Mouse (Mus musculus) urinary bladder, adult 18-20 months (tissue): ENCODE results near the gene Mybpc2.

Experiments used
- DNase-seq, 2 experiments: peaks; one replicate each; pipeline ENCODE4 v3.0.0; 2022; ENCODE audit warnings: low spot score in 2 of 2, mixed read lengths in 2 of 2

Mybpc2 gene

GRCm38 (mm10) chr7:44485572-44486195, 38.8 kb downstream of the Mybpc2 start:
- no peak for DNase-seq

GRCm38 (mm10) chr7:44484841-44485571, 39.5 kb downstream of the Mybpc2 start:
- DNase-seq: peak; percentile 40 to 55

- DNase-seq: no peak
These were observed 40.3 kb downstream of the Mybpc2 start for GRCm38 (mm10) chr7:44484109-44484508.

DNA sequence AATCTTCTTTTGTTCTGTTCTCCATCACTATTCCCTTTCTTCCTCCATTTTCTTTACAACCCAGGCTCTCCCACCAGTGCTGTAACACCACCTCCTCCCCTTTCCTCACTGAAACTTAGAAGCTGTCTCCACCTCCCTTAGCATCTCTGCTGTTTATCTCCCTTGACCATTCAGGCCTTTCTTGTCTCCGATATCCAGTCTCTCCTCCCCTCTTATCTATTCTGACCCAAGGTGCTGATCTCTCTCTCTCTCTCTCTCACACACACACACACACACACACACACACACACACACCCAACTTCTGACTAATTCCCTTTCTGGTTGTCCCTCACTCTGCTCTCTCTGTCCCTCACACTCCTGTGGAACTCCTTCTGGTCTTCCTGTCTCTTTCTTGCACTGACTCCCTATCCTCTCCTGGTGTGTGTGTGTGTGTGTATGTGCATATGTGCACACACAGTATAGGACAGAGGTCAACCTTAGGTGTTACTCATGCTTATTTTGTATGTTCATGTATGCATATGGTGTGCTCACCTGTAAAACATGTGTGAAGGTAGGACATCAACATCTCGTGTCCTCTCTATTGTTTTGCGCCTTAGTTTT, 41.5 kb downstream of the Mybpc2 start:
- no peak for DNase-seq

GRCm38 (mm10) chr7:44475046-44475614, 49.3 kb downstream of the Mybpc2 start:
- DNase-seq: no peak

GRCm38 (mm10) chr7:44474419-44474818, 50.0 kb downstream of the Mybpc2 start:
- no peak for DNase-seq

DNA sequence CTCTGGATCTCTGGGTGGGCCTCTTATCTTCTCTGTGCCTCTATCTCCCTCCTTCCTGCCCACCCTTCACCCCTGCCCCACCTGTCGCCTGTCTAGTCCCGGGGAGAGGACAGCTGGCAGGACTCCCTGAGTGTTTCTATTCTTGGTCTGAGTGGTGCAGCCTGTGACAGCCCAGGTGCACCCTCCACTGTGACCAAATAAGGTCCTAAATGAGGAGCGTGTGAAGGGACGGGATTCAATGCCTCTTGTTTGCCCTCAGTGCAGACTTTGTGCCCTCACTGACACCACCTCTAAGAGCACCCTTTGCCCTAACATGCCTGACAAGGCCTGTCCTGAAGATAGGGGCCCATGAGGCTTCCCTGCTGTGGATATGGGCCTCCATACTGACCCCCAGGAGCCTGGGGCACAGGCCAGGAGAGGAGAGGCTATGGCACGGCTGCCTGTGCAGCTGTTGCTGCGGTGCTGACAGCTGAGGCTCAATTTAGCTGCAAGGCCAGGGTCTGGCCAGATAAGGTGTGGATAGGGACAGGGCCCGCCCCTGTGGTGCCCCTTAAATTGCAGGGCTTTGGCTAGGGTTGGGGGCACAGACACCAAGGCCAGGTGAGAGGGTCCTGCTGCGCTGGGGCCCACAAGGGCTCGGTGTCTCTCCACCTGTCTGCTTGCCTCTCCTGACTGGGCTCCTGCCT, 51.4 kb downstream of the Mybpc2 start:
- DNase-seq: no peak

DNA sequence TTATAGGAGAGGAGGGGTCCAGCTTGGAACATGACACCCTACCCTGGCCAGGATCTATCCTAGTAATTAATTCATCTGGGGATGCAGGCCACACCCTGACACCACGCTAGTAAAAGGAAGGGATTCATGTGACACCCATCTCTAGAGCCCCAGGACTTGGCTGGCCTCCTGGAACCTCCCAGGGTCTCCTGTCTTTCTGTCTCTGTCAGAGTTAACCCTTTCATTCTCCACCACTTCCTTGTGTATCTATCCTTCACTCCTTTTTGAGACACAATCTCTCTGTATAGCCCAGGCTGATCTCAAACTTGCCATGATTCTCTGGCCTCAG, 51.9 kb downstream of the Mybpc2 start:
- no peak for DNase-seq

DNA sequence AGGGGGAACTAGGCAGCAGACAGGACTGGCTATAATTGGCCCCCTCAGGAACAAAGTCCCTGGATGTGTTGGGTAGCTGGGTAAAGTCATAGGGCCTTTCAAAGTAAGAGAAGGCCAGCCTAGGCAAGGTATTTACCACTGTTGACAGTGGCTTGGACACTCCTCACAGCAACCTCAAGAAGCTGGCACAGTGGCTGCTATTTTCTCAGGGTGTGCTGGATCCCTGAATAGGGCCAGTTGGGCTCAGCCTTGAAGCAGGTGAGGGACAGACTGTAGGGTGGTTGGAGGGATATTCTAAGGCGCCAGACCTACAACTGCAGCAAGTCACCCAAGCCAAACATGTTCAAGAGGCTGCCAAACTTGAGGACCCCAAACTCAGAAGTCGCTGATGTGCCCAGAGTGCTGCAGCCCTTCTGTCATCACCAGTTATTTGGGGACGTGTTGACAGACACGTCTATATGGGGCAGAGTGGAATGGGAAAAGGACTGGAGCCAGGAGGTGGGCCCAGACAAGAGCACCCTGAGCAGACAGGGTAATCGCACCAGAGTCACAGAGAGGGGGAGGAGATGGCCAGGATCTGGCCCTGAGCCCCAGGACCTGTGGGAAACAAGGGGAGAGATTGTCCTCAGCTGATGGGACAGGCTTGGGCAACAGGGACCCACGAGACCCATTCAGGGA, 52.4 kb downstream of the Mybpc2 start:
- DNase-seq: no peak

DNA sequence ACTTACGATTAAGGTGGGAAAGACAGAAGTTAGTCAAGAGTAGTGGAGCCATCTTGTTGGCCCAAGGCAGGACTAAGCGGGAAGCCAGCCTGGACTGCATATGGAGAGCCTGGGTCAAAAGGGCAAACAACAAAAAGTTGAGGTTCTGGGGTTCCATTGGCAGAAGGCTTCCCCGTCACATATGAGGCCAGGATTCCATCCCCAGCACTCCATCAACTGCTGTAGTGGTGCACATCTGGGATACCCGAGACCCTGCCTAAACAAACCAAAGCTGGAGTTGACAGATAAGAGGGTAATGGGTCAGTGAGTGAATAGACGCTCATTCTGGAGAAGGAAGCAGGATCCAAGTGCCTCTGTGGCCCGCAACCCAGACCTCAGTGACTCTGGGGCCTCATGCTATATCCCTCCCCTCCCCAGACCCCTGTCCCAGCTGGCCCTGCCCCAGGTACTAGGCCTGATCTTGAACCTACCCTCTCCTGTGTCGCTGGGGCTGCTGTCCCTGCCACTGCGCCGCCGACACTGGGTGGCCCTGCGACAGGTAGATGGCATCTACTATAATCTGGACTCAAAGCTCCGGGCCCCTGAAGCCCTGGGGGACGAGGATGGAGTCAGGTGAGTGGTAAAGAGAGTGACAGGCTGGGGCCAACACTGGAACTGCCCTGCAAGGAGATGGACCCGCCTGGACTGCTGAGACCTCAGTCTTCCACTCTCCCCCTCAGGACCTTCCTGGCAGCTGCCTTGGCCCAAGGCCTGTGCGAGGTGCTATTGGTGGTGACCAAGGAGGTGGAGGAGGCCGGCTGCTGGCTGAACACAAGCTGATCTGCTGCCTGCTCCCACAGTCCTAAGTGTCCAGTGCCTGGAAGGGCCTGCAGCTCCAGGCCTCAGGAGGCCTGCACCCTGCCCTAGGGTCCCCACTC, 53.5 kb downstream of the Mybpc2 start:
- DNase-seq: no peak

- no peak for DNase-seq
These were observed 54.5 kb downstream of the Mybpc2 start for GRCm38 (mm10) chr7:44469677-44470675.

GRCm38 (mm10) chr7:44468644-44469285, 55.7 kb downstream of the Mybpc2 start:
- no peak for DNase-seq

- peak; percentile 77 to 94 for DNase-seq
These were observed 56.5 kb downstream of the Mybpc2 start, which contains the start of gene Josd2 for GRCm38 (mm10) chr7:44467811-44468411. Josd2 (plus strand) TSS chr7:44467980.

DNA sequence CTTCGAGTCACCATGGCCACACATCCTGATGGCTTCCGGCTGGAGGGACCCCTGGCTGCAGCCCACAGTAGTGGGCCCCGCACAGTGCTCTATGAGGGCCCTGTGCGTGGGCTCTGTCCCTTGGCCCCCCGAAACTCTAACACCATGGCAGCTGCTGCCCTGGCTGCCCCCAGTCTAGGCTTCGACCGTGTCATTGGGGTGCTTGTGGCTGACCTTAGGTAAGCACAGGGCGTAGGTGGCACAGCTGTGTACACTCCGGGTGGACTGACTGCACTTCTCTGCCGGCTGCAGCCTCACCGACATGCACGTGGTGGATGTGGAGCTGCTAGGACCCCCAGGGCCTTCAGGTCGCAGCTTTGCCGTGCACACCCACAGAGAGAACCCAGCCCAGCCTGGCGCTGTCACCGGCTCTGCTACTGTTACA, 57.6 kb downstream of the Mybpc2 start:
- DNase-seq: no peak

GRCm38 (mm10) chr7:44466006-44466887, 58.2 kb downstream of the Mybpc2 start:
- no peak for DNase-seq

DNA sequence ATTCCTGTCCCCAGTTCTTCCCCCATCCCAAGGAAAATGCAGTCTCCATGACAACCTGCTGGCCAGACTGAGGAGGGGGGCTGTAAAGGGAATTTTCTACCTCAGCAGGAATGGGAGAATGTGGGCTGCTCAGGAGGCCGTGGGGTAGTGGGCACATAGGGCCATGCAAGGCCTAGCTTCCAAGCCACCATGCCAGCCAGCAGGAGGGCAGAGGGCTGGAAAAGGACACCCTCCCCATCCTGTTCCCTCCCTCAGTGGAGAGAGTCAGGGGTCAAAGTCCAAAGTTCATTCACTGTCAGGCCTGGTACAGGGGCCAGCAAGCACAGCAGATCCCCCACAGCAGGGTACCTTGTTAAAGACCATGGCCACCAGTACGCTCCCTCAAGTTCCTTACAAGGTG, 59.3 kb downstream of the Mybpc2 start, which contains the start of gene Aspdh:
Aspdh (plus strand) TSS at position 281 of the 400 bp plus-strand sequence.
- no peak for DNase-seq

DNA sequence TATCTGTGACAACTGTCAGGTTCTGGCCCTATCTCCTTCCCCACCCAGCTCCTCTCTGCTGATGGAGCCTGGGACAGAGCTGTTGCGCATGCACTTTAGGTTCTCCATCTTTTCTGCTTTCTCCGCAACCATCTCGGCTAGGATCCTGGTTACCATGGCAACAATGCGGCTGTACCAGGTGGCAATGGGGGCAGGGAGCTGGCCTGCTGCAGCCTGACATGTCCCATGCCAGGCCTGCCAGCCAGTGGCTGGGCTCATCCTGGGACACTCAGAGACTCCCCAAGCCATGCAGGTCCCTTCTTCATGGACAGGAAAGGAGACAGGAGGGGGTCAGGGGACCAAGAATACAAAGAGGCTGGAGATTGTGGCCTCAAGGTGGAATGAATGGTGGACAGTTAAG, 59.9 kb downstream of the Mybpc2 start:
- no peak for DNase-seq
